Mouse (Mus musculus) cerebellum, adult 18-20 months (tissue): ENCODE data around the gene Emc3.

ENCODE experiments used
- DNase-seq, 2 experiments: peaks; one replicate each; pipeline ENCODE4 v3.0.0; 2021

The Emc3 gene

GRCm38 (mm10) chr6:113494258-113494788, 37.1 kb downstream of the Emc3 start:
- peak; percentile 44 to 69 for DNase-seq

GRCm38 (mm10) chr6:113492101-113492864, 39.2 kb downstream of the Emc3 start:
- no peak for DNase-seq

DNA sequence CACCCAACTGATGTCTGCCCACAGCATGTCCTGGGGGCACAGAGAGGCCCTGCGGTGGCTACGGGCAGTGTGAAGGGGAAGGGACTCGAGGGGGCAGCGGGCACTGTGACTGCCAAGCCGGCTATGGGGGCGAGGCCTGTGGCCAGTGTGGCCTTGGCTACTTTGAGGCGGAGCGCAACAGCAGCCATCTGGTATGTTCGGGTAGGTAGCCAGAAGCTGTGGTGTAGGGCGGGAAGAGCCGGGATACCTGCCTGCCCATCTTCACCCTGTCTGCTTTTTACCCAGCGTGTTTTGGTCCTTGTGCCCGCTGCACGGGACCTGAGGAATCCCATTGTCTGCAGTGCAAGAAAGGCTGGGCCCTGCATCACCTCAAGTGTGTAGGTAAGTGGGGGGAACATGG, 42.0 kb downstream of the Emc3 start:
- DNase-seq: peak in 1 of 2 experiments; percentile 64

DNA sequence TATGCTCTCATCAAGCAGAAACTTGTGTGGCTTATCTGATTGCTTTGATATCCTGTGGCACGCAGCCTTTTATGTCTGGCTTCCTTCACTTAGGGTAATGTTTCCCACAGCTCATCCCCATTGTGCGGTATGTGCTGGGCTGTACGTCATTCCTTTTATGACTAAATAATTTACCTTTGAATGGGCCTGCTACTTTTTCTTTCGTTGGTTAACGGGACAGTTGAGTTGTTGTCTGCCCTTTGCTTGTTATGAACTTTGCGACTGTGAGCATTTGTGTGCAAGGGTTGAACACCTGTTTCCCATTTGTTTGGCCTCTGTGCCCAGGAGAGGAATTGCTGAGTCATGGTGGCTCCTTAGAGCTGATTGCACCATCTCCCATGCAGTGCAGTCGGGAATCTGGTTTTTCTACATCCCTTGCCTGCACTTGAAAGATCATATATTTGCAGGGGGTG, 44.3 kb downstream of the Emc3 start:
- peak in 1 of 2 experiments; percentile 27 for DNase-seq

DNA sequence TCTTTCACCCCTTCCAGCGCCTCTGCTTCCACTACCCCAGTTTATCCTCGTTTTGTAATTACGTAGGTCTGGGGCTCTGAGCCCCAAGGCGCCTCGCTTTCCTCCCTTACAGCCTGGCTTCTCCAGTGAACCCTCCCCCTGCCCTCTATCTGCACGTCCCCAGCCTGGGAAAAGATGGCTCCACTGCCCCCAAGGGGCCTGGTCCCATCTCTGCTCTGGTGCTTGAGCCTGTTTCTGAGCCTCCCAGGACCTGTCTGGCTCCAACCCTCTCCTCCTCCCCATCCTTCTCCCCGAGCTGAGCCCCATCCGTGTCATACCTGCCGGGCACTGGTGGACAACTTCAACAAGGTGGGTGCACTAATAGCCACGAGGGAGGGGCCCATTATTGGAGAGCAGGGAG, 47.7 kb downstream of the Emc3 start:
- peak; percentile 52 to 60 for DNase-seq

GRCm38 (mm10) chr6:113483100-113483615, 48.3 kb downstream of the Emc3 start, which contains the start of gene Creld1:
TSS of gene Creld1 (plus strand) at chr6:113483297.
- peak; percentile 96 to 98 for DNase-seq

DNA sequence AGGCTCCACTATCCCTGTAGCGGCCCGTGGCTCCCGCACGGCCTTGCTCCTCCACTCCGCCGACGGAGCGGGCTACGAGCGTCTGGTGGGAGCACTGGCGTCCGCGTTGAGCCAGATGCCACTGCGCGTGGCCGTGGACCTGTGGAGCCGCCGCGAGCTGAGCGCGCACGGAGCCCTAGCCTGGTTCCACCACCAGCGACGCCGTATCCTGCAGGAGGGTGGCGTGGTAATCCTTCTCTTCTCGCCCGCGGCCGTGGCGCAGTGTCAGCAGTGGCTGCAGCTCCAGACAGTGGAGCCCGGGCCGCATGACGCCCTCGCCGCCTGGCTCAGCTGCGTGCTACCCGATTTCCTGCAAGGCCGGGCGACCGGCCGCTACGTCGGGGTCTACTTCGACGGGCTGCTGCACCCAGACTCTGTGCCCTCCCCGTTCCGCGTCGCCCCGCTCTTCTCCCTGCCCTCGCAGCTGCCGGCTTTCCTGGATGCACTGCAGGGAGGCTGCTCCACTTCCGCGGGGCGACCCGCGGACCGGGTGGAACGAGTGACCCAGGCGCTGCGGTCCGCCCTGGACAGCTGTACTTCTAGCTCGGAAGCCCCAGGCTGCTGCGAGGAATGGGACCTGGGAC, 48.9 kb downstream of the Emc3 start:
- peak; percentile 70 to 80 for DNase-seq

DNA sequence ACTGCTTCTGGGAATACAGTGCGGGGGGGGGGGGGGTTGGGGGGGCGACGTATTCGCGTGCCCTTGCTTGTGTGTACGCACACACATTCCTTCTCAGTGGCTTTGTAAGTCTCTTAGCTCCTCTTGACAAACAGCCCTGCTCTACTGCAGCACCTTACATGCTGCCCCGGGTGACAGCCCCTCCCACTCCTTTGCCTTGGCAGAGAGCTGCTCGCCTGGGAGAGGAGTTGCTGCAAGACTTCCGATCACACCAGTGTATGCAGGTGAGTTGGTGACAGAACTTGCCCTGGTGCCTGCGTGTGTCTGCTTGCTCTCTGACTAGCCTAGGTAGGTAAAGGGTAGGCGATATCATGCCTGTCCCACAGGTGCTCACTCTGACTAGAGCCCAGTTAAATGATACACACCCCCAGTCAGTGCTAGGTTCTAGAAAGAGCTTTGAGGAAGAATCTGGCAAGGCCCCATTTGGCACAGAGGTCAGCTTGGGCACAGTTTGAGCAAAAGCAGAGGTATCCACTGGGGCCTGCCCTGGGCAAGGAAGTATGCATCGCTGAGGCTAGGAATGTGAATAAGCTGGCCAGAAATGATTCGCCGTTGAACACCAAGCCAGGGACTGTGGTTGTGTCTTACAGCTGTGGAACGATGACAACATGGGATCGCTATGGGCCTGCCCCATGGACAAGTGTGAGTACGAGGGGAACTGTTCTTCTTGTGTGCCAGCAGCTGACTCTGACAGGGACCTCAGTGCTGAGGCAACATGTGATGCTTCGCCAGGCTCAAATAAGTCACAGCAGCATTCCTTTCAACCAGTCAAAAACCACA, 50.7 kb downstream of the Emc3 start:
- peak in 1 of 2 experiments; percentile 36 for DNase-seq

- no peak for DNase-seq
Measured at GRCm38 (mm10) chr6:113478906-113479305, 52.5 kb downstream of the Emc3 start.

DNA sequence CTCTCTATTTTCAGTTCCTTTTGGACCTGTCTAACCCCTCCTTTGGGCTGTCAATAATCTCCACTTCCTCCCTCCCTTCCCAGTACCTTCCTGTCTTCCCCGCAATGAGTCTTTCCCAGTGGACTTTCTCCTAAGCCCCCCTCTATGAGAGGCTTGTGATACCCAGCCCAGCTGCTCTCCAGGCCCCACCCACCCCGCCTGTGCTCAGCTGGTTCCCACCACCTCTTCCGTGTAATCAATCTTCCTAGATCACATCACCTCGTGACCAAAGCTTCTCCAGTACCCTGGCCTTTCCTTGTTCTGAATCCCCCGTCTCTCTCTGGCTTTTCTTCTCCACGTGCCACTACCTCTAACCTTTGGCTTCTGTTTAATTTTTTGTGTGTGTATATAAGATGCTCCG, 54.1 kb downstream of the Emc3 start:
- no peak for DNase-seq

DNA sequence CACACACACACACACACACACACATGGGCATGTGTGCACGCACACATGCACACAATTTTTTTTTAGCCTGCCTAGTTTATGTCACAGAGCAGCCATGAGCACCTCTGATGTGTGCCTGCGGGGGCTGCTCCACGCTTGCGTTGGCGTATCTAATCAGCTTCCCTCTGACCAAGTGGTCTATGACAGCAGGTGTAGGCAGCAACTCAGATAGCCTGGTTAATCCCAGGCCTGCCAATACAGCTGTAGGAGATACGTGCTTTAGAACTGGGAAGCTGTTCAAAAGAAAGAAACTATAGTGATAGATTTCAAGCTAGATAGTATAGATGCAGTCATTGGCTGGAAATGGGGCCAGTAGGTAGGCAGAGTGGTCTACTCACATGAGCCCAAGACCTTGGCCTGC, 57.7 kb downstream of the Emc3 start:
- no peak for DNase-seq

- DNase-seq: no peak
Measured at GRCm38 (mm10) chr6:113473246-113473645, 58.2 kb downstream of the Emc3 start.

GRCm38 (mm10) chr6:113472061-113472460, 59.4 kb downstream of the Emc3 start:
- no peak for DNase-seq

- no peak for DNase-seq
Measured at GRCm38 (mm10) chr6:113471297-113471936, 60.0 kb downstream of the Emc3 start, which contains the start of gene Il17rc. TSS of gene Il17rc (plus strand) at chr6:113471427.

DNA sequence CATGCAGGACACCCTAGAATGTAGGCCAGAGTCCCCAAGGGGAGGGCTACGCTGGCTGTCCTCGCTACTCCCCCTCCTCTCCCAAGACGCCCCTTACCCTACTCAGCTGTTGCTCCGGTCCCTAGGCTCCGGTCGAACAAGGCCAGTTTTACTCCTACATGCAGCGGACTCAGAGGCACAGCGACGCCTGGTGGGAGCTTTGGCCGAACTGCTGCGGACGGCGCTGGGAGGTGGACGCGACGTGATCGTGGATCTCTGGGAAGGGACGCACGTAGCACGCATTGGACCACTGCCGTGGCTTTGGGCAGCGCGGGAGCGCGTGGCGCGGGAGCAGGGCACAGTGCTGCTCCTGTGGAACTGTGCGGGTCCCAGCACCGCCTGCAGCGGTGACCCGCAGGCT, 62.0 kb downstream of the Emc3 start:
- peak; percentile 83 to 85 for DNase-seq

DNA sequence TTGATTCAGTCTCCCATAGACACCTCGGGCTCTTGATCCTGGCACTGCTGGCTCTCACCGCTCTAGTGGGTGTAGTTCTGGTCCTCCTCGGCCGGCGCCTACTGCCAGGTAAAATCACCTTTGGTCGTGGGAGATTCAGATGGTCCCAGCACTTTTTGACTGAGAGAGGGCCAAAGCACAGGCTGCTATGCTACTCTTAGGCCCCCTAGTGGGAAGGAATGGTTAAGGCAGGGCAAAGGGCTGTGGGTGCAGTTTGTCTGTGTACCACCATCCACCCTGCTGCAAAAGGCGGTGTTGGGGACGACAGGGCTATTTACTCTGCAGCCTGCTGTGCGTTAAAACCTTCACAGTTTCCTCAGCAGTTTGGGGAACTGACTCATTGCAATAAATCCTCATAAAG, 62.4 kb downstream of the Emc3 start:
- peak; percentile 73 to 80 for DNase-seq

DNA sequence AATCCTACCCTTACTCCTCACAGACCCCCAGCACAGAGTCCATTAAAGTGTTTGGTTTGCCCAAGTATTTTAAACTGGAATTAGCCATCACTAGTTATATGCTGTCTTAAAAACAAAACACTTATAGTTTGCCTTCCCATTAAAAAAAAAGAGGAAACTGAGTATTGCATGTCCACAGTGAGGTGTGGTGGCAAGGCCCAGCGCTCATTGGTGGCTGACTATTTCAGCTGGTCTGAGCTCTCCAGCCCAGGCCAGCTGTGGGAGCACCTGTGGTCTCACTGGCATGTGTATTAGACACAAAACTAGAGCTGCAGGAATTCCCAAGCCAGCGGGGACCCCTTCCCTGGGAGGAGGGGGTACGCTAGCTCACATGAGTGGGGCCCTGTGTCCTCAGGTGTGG, 62.9 kb downstream of the Emc3 start:
- DNase-seq: no peak

- peak in 1 of 2 experiments; percentile 32 for DNase-seq
Measured at GRCm38 (mm10) chr6:113465602-113466001, 65.8 kb downstream of the Emc3 start.
